Mouse (Mus musculus) kidney, adult 8-10 months (tissue): ENCODE results near the gene 4930556J24Rik.
"Not testable (repeated sequence)": the region's sequence is repeated elsewhere in the genome, so short reads cannot be mapped to it uniquely, and the experiment has no call there.

ENCODE experiments used
- DNase-seq, 2 experiments: peaks; one replicate each; pipeline ENCODE4 v3.0.0; 2022

4930556J24Rik gene

GRCm38 (mm10) chr11:3976678-3977077, at the start of gene 4930556J24Rik:
Gene 4930556J24Rik, minus strand, starts transcription at chr11:3976778.
- no peak for DNase-seq

GRCm38 (mm10) chr11:4023321-4023720, 46.7 kb upstream of the 4930556J24Rik start:
- DNase-seq: no peak

DNA sequence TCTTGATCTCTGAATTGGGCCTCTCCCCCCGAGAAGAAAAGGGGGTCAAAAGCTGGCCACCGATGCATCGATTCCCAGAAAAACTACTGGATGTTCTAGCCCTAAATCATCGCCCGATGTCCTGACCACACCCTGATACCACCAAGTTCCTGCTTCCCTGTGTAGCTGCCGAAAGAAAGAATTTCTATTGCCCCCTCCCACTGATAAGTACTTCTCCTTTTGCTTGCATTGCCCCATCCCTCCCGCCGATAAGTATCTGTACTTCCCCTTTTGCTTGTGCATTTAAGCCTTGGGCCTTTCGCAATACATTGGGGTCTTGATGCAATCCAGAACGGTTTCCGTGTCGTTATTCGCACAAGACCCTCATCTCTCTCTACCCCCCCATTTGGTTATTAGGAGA, 45.5 kb upstream of the 4930556J24Rik start:
- DNase-seq: not testable (repeated sequence)

GRCm38 (mm10) chr11:4015796-4016195, 39.2 kb upstream of the 4930556J24Rik start:
- DNase-seq: not testable (repeated sequence)

GRCm38 (mm10) chr11:4012616-4013015, 36.0 kb upstream of the 4930556J24Rik start:
- no peak for DNase-seq

DNA sequence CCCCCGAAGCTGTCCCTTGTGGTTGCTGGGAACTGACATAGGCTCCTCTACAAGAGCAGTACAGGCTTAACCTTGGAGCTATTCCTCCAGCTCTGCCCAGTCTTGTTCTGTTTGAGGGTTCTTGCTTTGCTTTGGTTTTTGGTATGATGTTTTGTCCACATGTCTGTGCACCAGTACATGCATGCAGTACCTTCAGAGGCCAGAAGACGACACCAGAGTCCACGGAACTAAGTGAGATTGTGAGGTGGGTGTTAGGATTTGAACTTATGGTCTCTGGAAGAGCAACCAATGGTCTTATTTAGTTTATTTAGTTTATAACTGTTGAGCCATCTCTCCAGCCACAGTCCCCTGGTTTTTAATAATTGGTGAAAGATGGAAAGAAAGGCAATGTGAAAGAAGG, 29.9 kb upstream of the 4930556J24Rik start:
- no peak for DNase-seq

DNA sequence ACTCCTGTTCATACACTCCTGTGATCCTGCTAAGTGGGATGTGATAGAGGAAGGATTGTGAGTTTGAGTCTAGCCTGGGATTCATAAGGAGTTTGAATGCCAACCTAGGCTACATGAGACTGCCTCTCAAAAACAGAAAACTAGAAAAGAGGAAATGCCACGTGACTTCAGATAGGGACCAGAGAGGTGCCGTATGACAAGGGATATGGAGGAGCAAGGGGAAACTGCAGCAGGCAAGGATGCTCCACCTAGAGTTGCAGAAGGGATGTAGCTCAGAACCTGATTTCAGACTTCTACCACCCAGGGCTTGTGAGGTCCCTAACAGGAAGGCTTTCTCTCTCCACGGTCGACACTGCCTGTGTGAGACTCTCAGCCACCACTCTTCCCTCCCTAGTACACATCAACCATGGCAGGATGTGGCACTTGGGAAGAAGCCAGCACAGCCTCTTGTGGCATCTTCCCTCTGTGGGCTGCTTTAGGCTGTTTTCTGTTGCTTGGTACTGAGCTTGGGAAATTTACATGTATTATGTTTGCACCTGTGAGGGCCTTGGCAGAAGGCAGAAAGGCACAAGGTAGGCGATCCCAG, 28.7 kb upstream of the 4930556J24Rik start:
- DNase-seq: no peak

GRCm38 (mm10) chr11:4001603-4002002, 25.0 kb upstream of the 4930556J24Rik start:
- DNase-seq: peak; percentile 60 to 79

GRCm38 (mm10) chr11:3999547-3999946, 23.0 kb upstream of the 4930556J24Rik start:
- DNase-seq: no peak

GRCm38 (mm10) chr11:3997978-3998720, 21.6 kb upstream of the 4930556J24Rik start:
- no peak for DNase-seq

- DNase-seq: no peak
These were observed 20.3 kb upstream of the 4930556J24Rik start for GRCm38 (mm10) chr11:3996840-3997239.

- DNase-seq: no peak
These were observed 18.9 kb upstream of the 4930556J24Rik start for GRCm38 (mm10) chr11:3995511-3995910.

DNA sequence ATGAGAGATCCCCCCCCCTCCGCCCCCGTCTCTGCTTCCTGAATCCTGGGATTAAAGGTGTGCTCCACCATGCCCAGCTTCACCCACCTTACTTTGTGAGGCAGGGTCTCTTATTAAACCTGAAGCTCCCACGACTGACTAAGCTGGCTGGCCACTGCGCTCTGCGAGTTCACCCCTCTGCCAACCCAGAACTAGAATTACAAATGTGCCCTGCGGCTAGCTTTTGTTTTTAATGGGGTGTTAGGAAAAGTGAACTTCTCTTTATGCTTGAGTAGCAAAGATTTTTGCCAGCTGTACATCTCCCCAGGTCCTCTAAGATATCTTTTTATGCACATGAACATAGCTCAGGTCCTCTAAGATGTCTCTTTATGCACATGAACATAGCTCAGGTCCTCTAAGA, 17.3 kb upstream of the 4930556J24Rik start:
- peak in 1 of 2 experiments; percentile 53 for DNase-seq

GRCm38 (mm10) chr11:3993132-3993531, 16.6 kb upstream of the 4930556J24Rik start:
- DNase-seq: no peak

DNA sequence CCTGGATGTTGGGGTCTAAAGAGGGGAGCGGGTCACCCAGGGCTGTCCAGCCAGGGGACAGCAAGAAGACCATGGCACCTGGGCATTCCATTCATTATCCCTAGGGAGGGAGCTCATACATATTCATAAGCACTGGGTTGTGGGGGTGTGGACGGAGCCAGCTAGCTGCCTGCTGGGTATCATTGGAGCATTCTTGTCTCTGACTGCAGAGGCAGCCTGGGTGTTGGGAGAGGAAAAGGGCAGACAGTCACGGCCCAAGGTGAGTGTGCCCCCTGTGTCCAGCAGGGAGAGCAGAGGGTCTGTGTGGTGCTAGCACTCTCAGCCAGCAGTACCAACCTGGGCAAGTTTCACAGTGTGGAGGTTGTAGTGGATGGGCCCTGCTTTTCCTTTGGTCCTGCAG, 13.2 kb upstream of the 4930556J24Rik start:
- peak; percentile 56 to 76 for DNase-seq

- DNase-seq: peak; percentile 80 to 87
These were observed 7.5 kb upstream of the 4930556J24Rik start for GRCm38 (mm10) chr11:3983863-3984745.

DNA sequence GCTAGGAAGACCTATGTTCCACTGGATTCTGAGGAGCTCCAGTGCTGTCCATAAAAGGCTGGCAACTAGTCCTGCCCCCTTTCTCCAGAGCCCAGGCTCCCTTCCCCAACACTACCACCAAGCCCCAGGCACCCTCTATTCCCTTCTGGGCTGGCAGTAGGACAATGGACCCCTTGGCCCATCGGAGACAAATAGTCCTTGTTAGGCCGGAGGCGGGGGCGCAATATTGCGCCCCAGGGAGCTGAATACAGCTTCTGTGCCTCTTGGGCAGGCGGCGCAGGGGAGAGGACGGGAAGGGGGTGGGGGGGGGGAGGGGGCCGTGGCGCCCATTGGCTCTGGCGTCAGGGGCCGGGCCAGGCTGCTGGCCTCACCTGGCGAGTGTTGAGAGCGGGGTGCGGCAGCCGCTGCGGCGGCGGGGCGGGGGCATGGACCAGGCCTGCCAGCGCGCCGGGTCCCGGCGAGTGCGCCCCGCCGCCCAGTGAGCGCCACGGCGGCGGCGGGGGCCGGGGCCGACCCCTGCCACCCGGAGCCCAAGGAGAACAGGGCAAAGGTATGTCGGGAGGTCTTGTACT, 6.8 kb upstream of the 4930556J24Rik start, which contains the start of gene Gal3st1:
Gal3st1 (plus strand) TSS at position 346 of the 572 bp plus-strand sequence.
- DNase-seq: peak; percentile 55 to 61

DNA sequence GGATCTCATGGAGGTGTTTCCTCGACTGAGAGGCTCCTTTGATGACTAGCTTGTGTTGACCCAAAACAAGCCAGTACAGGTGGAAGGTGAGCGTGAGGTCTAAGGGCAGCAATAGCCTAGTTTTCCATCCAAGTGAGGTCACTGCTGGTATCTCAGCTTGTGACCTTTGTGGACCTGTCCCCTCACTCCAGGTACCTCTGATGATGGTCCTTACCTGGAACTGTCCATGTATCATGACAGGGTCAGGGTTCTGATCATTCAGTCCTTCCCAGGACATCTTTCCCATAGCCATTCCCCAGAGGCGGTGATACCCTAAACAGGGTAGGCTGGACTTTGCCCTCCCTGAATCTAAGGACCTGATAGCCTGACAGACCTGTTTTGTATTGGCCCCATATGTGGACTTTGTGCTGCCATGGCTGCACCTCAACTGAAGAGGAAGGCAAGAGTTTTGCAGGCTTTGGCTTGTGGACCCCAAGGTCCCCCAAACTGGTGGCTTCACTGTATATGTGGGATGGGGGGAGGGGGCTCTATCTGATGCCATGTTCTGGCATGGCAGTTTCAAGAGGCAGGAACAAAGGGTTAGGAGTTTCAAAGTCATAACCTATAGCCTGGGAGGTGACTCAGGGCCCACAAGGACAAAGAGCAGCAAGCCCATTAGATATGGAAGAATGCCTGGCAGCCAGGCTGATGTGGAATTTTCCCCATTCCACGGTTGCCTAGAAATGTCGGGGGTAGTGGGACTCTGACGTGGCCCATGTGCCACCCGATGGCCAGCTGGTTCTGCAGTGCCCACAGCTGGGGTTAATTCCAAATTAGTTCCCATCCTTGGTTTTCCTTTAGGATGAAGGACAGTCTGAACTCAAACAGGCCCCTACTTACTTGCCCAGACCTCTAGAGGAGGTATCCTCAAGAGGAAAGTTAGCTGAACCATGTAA, 6.0 kb upstream of the 4930556J24Rik start:
- DNase-seq: peak; percentile 59 to 76

DNA sequence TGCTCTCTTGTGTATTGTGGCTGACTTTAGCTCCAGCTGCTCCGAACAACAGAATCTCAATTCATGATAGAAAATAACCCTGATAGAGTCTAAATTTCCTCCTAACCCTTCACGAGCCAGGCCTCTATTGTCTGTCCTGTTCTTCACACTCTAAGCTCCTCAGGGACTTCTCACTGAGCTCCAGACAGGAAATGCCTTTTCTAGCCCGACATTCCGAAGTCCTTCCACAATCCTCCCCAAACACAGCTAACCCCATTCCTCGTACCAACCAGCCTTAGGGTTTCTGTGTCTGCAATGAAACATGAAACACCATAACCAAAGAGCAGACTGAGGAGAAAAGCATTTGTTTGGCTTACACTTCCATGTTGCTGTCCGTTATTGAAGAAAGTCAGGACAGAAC, 5.0 kb upstream of the 4930556J24Rik start:
- DNase-seq: no peak

- DNase-seq: no peak
These were observed 1.8 kb upstream of the 4930556J24Rik start for GRCm38 (mm10) chr11:3978421-3978820.

DNA sequence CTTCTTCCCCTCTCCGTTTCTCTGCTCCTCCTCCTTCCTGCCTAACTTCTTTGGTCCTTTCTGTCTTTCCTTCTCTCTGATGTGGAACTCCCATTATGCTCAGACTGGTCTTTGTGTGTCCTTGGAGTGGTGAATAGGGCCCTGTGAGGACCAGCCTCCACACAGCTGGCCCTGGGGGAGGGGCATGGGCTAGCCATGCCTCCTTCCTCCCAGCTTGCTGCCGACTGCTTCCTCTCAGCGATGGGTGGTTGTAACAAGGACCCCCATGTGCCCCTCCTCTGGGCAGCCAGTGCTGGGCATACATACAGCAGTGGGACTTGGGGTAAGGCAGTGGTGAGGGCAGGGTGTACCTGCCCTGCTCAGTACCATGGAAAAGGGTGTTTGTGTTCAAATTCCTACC, 2.3 kb downstream of the 4930556J24Rik start:
- no peak for DNase-seq

DNA sequence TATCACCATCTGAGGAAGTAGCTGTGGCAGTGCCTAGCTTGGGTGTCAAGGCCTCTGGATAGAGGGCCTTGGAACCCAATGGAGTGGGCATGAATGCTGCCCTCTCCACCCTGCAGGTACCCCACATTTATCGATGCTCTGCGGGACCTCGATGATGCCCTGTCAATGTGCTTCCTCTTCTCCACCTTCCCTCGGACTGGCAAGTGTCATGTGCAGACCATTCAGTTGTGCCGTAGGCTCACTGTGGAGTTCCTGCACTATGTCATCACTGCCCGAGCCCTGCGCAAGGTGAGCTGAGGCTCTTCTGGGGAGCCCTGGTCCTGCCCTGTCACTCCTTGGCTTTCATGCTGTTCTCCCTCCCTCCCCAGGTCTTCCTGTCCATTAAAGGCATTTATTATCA, 3.5 kb downstream of the 4930556J24Rik start:
- no peak for DNase-seq
